Mouse (Mus musculus): ENCODE measurements at regions not wholly inside any gene's neighbourhood (a gene's known extent, or its start where the extent isn't known, plus 50 kb on each side); places are given as distances from the start of the nearest gene placed in this dataset.

- DNase-seq (ENCODE audit: low spot score): peak; percentile 22
- WGBS: 24% methylated on average over 4 of the region's 4 CpGs
These were observed 147.4 kb downstream of the Cetn3 start for GRCm38 (mm10) chr13:81930266-81930665.

GRCm38 (mm10) chr13:81931199-81931598, 148.3 kb downstream of the Cetn3 start:
- TF ChIP-seq CTCF (IDR thresholded peaks at IDR 0.05; ENCODE audit: low read depth) (no peak), EP300 (optimal IDR thresholded peaks at IDR 0.05) (no peak)
- ATAC-seq (ENCODE audit: low FRiP score, low TSS enrichment) (no peak), DNase-seq (ENCODE audit: low spot score) (no peak)
- H3K27me3 ChIP-seq (ENCODE audit: control insufficient read depth, insufficient read depth, low read length): no peaks in the 10 kb centered on the region
- WGBS: 84% methylated on average over 2 of the region's 2 CpGs
- no peak overlapping the region for H3K9ac ChIP-seq (ENCODE audit: low read length)
- H3K4me2 ChIP-seq (replicated peaks; ENCODE audit: low read depth): no peak overlapping the region
- no peak overlapping the region for H3K27ac ChIP-seq (replicated peaks)
- no peak overlapping the region for H3K4me3 ChIP-seq (ENCODE audit: low read depth, low read length)
- no peaks in the 10 kb centered on the region for H3K9me3 ChIP-seq (ENCODE audit: control insufficient read depth, low read length)
- H3K36me3 ChIP-seq (ENCODE audit: control insufficient read depth, insufficient read depth, low read length): no peaks in the 10 kb centered on the region
- no peaks in the 10 kb centered on the region for H3K4me1 ChIP-seq (replicated peaks; ENCODE audit: control insufficient read depth, insufficient read depth)

More at GRCm38 (mm10) chr13:81930266-81930665, 147.4 kb downstream of the Cetn3 start:
- ATAC-seq (ENCODE audit: low FRiP score, low TSS enrichment): peak; percentile 84
- Histone ChIP-seq H3K27ac (replicated peaks) (no peak overlapping the region), H3K4me2 (replicated peaks; ENCODE audit: low read depth) (no peak overlapping the region), H3K9me3 (ENCODE audit: control insufficient read depth, low read length) (no peaks in the 10 kb centered on the region), H3K9ac (ENCODE audit: low read length) (no peak overlapping the region), H3K36me3 (ENCODE audit: control insufficient read depth, insufficient read depth, low read length) (no peaks in the 10 kb centered on the region), H3K4me3 (ENCODE audit: low read depth, low read length) (no peak overlapping the region), H3K4me1 (replicated peaks; ENCODE audit: control insufficient read depth, insufficient read depth) (no peaks in the 10 kb centered on the region), H3K27me3 (ENCODE audit: control insufficient read depth, insufficient read depth, low read length) (no peaks in the 10 kb centered on the region)
- TF ChIP-seq CTCF (IDR thresholded peaks at IDR 0.05; ENCODE audit: low read depth): no peak
- no peak for TF ChIP-seq EP300 (optimal IDR thresholded peaks at IDR 0.05)

GRCm38 (mm10) chr13:81937061-81937460, 154.2 kb downstream of the Cetn3 start:
- Histone ChIP-seq H3K4me1 (replicated peaks; ENCODE audit: control insufficient read depth, insufficient read depth) (no peaks in the 10 kb centered on the region), H3K27ac (replicated peaks) (no peak overlapping the region), H3K27me3 (ENCODE audit: control insufficient read depth, insufficient read depth, low read length) (no peaks in the 10 kb centered on the region), H3K36me3 (ENCODE audit: control insufficient read depth, insufficient read depth, low read length) (no peaks in the 10 kb centered on the region), H3K9me3 (ENCODE audit: control insufficient read depth, low read length) (no peaks in the 10 kb centered on the region), H3K4me3 (ENCODE audit: low read depth, low read length) (no peak overlapping the region), H3K4me2 (replicated peaks; ENCODE audit: low read depth) (no peak overlapping the region), H3K9ac (ENCODE audit: low read length) (no peak overlapping the region)
- ATAC-seq (ENCODE audit: low FRiP score, low TSS enrichment) (no peak), DNase-seq (ENCODE audit: low spot score) (no peak)
- TF ChIP-seq EP300 (optimal IDR thresholded peaks at IDR 0.05) (no peak), CTCF (IDR thresholded peaks at IDR 0.05; ENCODE audit: low read depth) (no peak)
- 78% methylated on average over 3 of the region's 3 CpGs for WGBS

- no peaks in the 10 kb centered on the region for H3K36me3 ChIP-seq (ENCODE audit: control insufficient read depth, insufficient read depth, low read length)
- no peak overlapping the region for H3K9ac ChIP-seq (ENCODE audit: low read length)
- no peaks in the 10 kb centered on the region for H3K4me1 ChIP-seq (replicated peaks; ENCODE audit: control insufficient read depth, insufficient read depth)
- no peak overlapping the region for H3K4me3 ChIP-seq (ENCODE audit: low read depth, low read length)
- ATAC-seq (ENCODE audit: low FRiP score, low TSS enrichment): no peak
- no peak overlapping the region for H3K27ac ChIP-seq (replicated peaks)
- H3K4me2 ChIP-seq (replicated peaks; ENCODE audit: low read depth): no peak overlapping the region
- TF ChIP-seq EP300 (optimal IDR thresholded peaks at IDR 0.05) (no peak), CTCF (IDR thresholded peaks at IDR 0.05; ENCODE audit: low read depth) (peak; percentile 95)
- DNase-seq (ENCODE audit: low spot score): peak; percentile 78
- no peaks in the 10 kb centered on the region for H3K27me3 ChIP-seq (ENCODE audit: control insufficient read depth, insufficient read depth, low read length)
- 11% methylated on average over 9 of the region's 9 CpGs for whole genome bisulfite sequencing
- no peaks in the 10 kb centered on the region for H3K9me3 ChIP-seq (ENCODE audit: control insufficient read depth, low read length)
These were observed 161.2 kb downstream of the Cetn3 start for GRCm38 (mm10) chr13:81944047-81944446.

GRCm38 (mm10) chr13:81944469-81944868, 161.6 kb downstream of the Cetn3 start:
- no peaks in the 10 kb centered on the region for H3K36me3 ChIP-seq (ENCODE audit: control insufficient read depth, insufficient read depth, low read length)
- H3K4me3 ChIP-seq (ENCODE audit: low read depth, low read length): no peak overlapping the region
- H3K4me2 ChIP-seq (replicated peaks; ENCODE audit: low read depth): no peak overlapping the region
- 45% methylated on average over 6 of the region's 6 CpGs for WGBS
- no peaks in the 10 kb centered on the region for H3K27me3 ChIP-seq (ENCODE audit: control insufficient read depth, insufficient read depth, low read length)
- no peak for TF ChIP-seq EP300 (optimal IDR thresholded peaks at IDR 0.05)
- no peak for TF ChIP-seq CTCF (IDR thresholded peaks at IDR 0.05; ENCODE audit: low read depth)
- no peak for ATAC-seq (ENCODE audit: low FRiP score, low TSS enrichment)
- no peaks in the 10 kb centered on the region for H3K4me1 ChIP-seq (replicated peaks; ENCODE audit: control insufficient read depth, insufficient read depth)
- DNase-seq (ENCODE audit: low spot score): no peak
- no peaks in the 10 kb centered on the region for H3K9me3 ChIP-seq (ENCODE audit: control insufficient read depth, low read length)
- no peak overlapping the region for H3K9ac ChIP-seq (ENCODE audit: low read length)
- H3K27ac ChIP-seq (replicated peaks): no peak overlapping the region

GRCm38 (mm10) chr13:81945741-81946140, 162.9 kb downstream of the Cetn3 start:
- Histone ChIP-seq H3K27me3 (ENCODE audit: control insufficient read depth, insufficient read depth, low read length) (no peaks in the 10 kb centered on the region), H3K27ac (replicated peaks) (no peak overlapping the region), H3K4me1 (replicated peaks; ENCODE audit: control insufficient read depth, insufficient read depth) (no peaks in the 10 kb centered on the region), H3K4me2 (replicated peaks; ENCODE audit: low read depth) (peak overlapping the region; percentile 41; the same call in 1 of the 2 replicates), H3K9me3 (ENCODE audit: control insufficient read depth, low read length) (no peaks in the 10 kb centered on the region), H3K4me3 (ENCODE audit: low read depth, low read length) (no peak overlapping the region), H3K9ac (ENCODE audit: low read length) (no peak overlapping the region), H3K36me3 (ENCODE audit: control insufficient read depth, insufficient read depth, low read length) (no peaks in the 10 kb centered on the region)
- whole genome bisulfite sequencing: 5% methylated on average over 9 of the region's 9 CpGs
- ATAC-seq (ENCODE audit: low FRiP score, low TSS enrichment): no peak
- TF ChIP-seq EP300 (optimal IDR thresholded peaks at IDR 0.05) (no peak), CTCF (IDR thresholded peaks at IDR 0.05; ENCODE audit: low read depth) (no peak)
- DNase-seq (ENCODE audit: low spot score): no peak
